Mouse (Mus musculus) G1E (cell line): ENCODE measurements around the gene Spats2. TPM values are rescaled to one million over a fixed set of nuclear protein-coding genes. Genes with fewer than 3 reads are reported as not detected.

ENCODE experiments used
- ATAC-seq: 2 replicates; pipeline ENCODE4 v1.8.0; 2016; ENCODE audit warnings: mild to moderate bottlenecking; ENCODE audit not compliant: insufficient number of reproducible peaks, poor library complexity, low FRiP score, severe bottlenecking; ENCODE audit errors: extremely low read depth
- DNase-seq: peaks from one replicate; pipeline ENCODE4 v3.0.0; 2012; ENCODE audit warnings: low spot score
- H3K27me3 ChIP-seq: 2 replicates; pipeline ENCODE4 v1.6.1; 2012; ENCODE audit warnings: mild to moderate bottlenecking, low read length, inconsistent platforms; ENCODE audit not compliant: insufficient read depth
- H3K36me3 ChIP-seq: replicated peaks from 2 replicates; pipeline ENCODE3; 2012; ENCODE audit warnings: mild to moderate bottlenecking, inconsistent platforms
- H3K4me1 ChIP-seq: 2 replicates; pipeline ENCODE4 v1.6.1; 2012; ENCODE audit warnings: low read depth, low read length, inconsistent platforms, mixed read lengths; ENCODE audit not compliant: insufficient read depth
- H3K4me3 ChIP-seq: 2 replicates; pipeline ENCODE4 v1.5.1; 2012; ENCODE audit warnings: low read depth, mild to moderate bottlenecking, inconsistent platforms, low read length, moderate library complexity, mixed read lengths
- H3K9me3 ChIP-seq: replicated peaks from 2 replicates; pipeline ENCODE4 v1.6.1; 2012; ENCODE audit warnings: inconsistent platforms
- CTCF ChIP-seq: IDR thresholded peaks from 2 replicates; pipeline ENCODE4 v1.5.1; 2012; ENCODE audit warnings: low read depth, low read length, inconsistent platforms, mixed read lengths
- GATA1 ChIP-seq: IDR thresholded peaks from 2 replicates; pipeline ENCODE4 v1.6.1; 2012; ENCODE audit warnings: borderline replicate concordance, low read length, inconsistent platforms, mixed read lengths
- GATA2 ChIP-seq: IDR thresholded peaks from 2 replicates; pipeline ENCODE4 v1.6.1; 2012; ENCODE audit warnings: low read depth, low read length, inconsistent platforms, borderline replicate concordance
- POLR2AphosphoS5 ChIP-seq: IDR thresholded peaks from 2 replicates; pipeline ENCODE4 v1.6.1; 2012; ENCODE audit warnings: low read depth, low read length, inconsistent platforms; ENCODE audit not compliant: insufficient replicate concordance
- TAL1 ChIP-seq: conservative IDR thresholded peaks from 2 replicates; pipeline ENCODE4 v1.6.1; 2012; ENCODE audit warnings: low read depth, low read length, inconsistent platforms, mixed read lengths
- polyA plus RNA-seq: library from polyadenylated mRNA; stranded (reverse); fragments of >175 nt; gene quantifications from 2 replicates; pipeline ENCODE4 v1.2.3, GENCODE M21; 2012
- total RNA-seq, 2 experiments: library from RNA; stranded (forward) in 1 of 2; stranded (reverse) in 1 of 2; fragments of 200-1000 nt in 1 of 2; fragments of >200 nt in 1 of 2; fragmentation: Nextera tagmentation in 1 of 2; gene quantifications; 2 replicates each; pipeline ENCODE4 v1.2.3; 2014 to 2017

Gene Spats2
- total and polyA plus RNA-seq, 3 experiments: 0.05 TPM; not detected in 2

DNA sequence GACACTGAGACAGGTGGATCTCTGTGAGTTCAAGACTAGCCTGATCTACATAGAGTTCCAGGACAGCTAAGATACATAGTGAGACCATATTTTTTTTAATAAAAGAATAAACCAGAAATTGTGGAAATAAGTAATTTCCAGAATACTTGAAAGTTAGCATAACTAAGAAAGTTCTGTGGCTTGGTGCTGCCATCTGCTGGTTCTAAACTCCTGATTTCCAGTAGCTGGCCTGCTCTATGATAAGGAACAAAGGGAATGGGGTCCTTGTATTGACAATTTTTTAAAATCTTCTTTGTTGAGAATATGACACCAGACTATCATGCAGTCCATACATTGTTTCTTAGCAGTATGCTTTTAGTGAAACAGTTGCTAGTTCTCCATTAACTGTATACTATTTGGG is 73.0 kb downstream of the Spats2 start:
- H3K27me3 ChIP-seq: peaks cover 8% of the 10 kb centered on the region; the same call in 1 of the 2 replicates
- no peaks in the 10 kb centered on the region for H3K36me3 ChIP-seq
- TF ChIP-seq GATA2: no peak
- no peak overlapping the region for H3K4me3 ChIP-seq
- ATAC-seq: no peak
- DNase-seq: no peak
- no peaks in the 10 kb centered on the region for H3K9me3 ChIP-seq
- H3K4me1 ChIP-seq: no peaks in the 10 kb centered on the region; the same call in 1 of the 2 replicates

DNA sequence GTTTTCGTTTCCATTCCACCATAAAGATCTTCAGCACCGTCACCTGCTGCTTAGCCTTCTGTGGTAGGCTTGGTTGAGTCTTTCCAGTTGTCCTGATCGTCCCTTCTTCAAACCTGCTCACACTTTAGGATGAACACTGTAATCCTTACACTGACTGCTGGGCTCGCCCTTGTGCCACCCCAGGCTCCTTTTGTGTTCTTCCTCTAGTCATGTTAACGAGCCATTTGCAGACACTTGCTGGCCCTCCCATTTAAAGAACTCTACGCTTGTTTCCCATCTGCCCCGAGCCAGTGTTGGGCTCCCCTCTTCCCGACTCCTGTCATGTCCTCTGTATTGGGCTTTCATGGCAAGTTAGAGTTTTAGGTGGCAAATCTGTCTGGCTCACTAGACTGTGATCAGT is 80.2 kb downstream of the Spats2 start:
- TF ChIP-seq GATA2 (no peak), TAL1 (no peak), CTCF (no peak), POLR2AphosphoS5 (no peak), GATA1 (no peak)
- no peaks in the 10 kb centered on the region for H3K4me1 ChIP-seq
- no peak overlapping the region for H3K4me3 ChIP-seq
- H3K9me3 ChIP-seq: no peaks in the 10 kb centered on the region
- H3K36me3 ChIP-seq: no peaks in the 10 kb centered on the region
- DNase-seq: no peak
- no peak for ATAC-seq
- H3K27me3 ChIP-seq: peaks cover 17% of the 10 kb centered on the region

DNA sequence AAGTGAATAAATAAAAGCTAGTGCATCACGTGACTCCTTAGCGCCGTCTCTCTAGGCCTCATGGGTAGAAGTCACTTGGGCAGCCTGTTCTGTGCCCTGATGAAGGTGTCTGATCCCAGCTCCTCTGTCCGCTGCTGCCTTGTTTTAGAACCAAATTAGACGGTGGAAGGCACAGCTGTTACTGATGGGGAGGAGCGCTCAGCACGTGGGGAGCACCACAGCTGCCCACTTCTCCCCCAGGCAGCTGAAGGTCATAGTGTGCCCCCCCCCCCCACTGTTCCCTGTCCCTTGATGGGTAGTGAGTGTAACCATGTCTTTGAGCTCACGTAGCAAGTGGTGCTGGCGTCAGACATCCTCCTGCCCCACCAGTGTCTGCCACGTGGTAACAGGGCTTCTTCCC is 87.5 kb downstream of the Spats2 start:
- ATAC-seq (no peak), DNase-seq (no peak)
- Histone ChIP-seq H3K4me1 (no peaks in the 10 kb centered on the region; the same call in 1 of the 2 replicates), H3K4me3 (0 out of 2 replicates have a peak overlapping the region, but pooled peaks have one; percentile 7), H3K27me3 (peaks cover 10% of the 10 kb centered on the region; the same call in 1 of the 2 replicates), H3K36me3 (no peaks in the 10 kb centered on the region), H3K9me3 (no peaks in the 10 kb centered on the region)
- TF ChIP-seq GATA2: no peak
- no peak for TF ChIP-seq POLR2AphosphoS5

DNA sequence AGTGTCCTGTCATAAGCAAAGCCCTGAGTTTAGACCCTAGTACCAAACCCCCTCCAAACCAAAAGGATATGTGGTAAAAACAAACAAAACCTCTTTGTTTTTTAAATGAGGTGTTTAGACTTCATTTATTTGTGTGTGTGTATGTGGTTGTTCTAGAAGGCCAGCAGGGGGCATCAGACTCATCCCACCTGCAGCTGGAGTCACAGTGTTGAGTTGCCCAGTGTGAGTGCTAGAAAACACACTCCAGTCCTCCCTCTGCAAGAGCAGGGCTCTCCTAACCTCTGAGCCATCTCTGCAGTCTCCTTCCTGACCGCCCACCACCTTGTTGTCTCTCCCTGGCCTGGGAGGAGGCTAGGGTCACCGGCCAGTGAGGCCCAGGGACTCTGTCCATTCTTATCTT is 89.2 kb downstream of the Spats2 start:
- TF ChIP-seq GATA1 (no peak), CTCF (no peak), TAL1 (no peak), POLR2AphosphoS5 (no peak), GATA2 (no peak)
- H3K36me3 ChIP-seq: no peaks in the 10 kb centered on the region
- H3K9me3 ChIP-seq: no peaks in the 10 kb centered on the region
- ATAC-seq: no peak
- H3K4me1 ChIP-seq: no peaks in the 10 kb centered on the region; the same call in 1 of the 2 replicates
- no peak for DNase-seq
- H3K4me3 ChIP-seq: no peak overlapping the region
- peaks cover 15% of the 10 kb centered on the region for H3K27me3 ChIP-seq

DNA sequence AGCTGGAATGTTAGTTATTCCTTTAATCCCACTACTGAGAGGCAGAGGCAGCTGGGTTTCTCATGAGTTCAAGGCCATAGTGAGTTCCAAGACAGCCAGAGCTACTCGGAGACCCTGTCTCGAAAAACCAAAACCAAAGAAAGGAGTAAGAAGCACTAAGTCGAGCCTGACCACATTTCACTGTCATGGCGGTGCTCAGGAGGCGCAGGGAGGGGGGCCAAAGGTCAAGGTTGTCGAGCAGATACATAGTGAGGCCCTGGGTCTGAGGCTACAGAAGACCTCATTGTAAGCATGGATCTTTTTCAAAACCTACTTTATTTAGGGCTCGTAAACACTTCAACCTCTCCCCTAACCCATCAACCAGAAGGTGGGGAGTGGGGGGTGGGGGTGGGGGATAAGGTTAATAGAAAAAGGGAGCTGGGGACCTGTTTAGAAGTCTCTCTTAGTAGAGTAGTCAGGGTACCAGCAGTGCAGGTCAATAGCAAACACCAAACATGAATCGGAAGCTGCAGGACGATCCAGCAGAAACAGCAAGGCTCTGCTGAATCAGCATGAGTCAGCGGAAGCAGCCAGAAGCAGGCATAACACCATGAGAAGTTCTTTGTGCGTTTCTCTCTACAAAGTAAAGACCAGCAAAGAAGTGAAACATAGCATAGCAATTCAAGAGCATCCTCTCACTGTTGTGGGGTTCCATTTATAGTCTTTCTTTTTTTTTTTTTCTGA is 90.2 kb downstream of the Spats2 start:
- H3K27me3 ChIP-seq: peaks cover 16% of the 10 kb centered on the region
- no peaks in the 10 kb centered on the region; the same call in 1 of the 2 replicates for H3K4me1 ChIP-seq
- ATAC-seq (no peak), DNase-seq (no peak)
- TF ChIP-seq GATA2 (no peak), TAL1 (no peak), POLR2AphosphoS5 (no peak), GATA1 (no peak), CTCF (no peak)
- no peaks in the 10 kb centered on the region for H3K9me3 ChIP-seq
- no peak overlapping the region for H3K4me3 ChIP-seq
- no peaks in the 10 kb centered on the region for H3K36me3 ChIP-seq

DNA sequence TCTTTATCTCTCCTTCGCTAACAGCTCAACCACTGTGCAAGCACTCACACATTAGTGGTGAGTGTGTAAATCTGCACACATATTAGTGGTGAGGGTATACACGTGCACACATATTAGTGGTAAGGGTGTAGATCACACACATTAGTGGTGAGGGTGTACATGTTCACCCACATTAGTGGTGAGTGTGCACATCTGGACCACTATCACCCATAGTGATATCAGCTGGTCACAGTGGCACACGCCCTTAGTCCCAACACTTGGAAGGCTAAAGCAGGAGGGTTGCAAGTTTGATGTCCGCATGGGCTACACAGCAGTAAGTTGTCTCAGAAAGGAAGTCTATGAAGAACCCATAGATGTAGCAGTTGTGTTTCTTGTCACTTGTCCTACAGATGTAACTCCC is 91.9 kb downstream of the Spats2 start:
- H3K27me3 ChIP-seq: peaks cover 24% of the 10 kb centered on the region
- no peaks in the 10 kb centered on the region; the same call in 1 of the 2 replicates for H3K4me1 ChIP-seq
- no peaks in the 10 kb centered on the region for H3K9me3 ChIP-seq
- TF ChIP-seq POLR2AphosphoS5 (no peak), CTCF (no peak), GATA1 (no peak), GATA2 (no peak), TAL1 (no peak)
- DNase-seq (no peak), ATAC-seq (no peak)
- H3K4me3 ChIP-seq: no peak overlapping the region
- no peaks in the 10 kb centered on the region for H3K36me3 ChIP-seq
